Mouse (Mus musculus) spleen, adult 12 weeks (tissue): Measurements from ENCODE around the gene Tex37.
A peak's percentile ranks its signal among the peaks of the same experiment; 100 is the strongest.

Source experiments
- DNase-seq: peaks from one replicate; pipeline ENCODE4 v3.0.0; 2022; ENCODE audit warnings: low spot score

Tex37 gene

GRCm38 (mm10) chr6:70880714-70881304 is 37.9 kb downstream of the Tex37 start:
- peak; percentile 66 for DNase-seq

- DNase-seq: no peak
These were observed 43.7 kb downstream of the Tex37 start for GRCm38 (mm10) chr6:70875017-70875416.

- no peak for DNase-seq
These were observed 44.5 kb downstream of the Tex37 start for GRCm38 (mm10) chr6:70874035-70874775.

DNA sequence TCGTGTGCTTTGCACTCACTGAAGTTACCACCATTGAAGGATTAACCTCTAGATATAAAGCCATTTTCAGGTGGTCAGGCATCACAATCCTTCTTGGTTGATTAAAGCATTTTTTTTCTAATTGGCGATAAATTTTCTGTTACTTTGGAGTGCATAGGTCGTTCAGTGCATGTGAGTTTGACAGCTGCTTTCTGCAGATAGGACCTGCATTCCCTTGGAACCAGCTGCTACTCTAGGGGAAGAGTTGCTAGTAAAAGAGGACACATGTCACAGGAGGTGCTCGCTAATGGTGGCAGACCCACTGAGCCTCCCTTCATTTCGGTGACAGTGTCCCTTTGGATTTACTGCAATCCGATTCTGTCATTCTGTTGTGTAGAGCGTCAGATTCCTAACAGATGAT is 46.2 kb downstream of the Tex37 start:
- DNase-seq: no peak

DNA sequence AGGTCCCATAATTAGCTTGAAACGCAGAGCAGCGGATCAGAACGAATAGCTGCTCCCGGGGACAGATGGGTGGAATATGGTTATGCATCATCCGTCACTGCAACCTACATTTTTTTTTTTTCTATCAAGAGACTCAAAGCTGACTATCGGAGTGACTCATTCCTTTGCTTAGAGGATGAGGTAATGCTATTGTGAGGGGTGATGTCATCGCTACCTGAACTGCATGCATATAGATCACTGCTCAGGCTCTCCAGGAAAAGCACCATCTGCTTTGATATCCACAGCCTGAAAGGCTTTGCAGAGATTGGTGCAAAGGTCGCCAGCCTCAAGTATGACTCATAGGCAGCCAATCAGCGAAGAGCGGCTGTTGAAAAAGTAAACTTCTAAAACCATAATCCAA is 46.6 kb downstream of the Tex37 start:
- DNase-seq: no peak

DNA sequence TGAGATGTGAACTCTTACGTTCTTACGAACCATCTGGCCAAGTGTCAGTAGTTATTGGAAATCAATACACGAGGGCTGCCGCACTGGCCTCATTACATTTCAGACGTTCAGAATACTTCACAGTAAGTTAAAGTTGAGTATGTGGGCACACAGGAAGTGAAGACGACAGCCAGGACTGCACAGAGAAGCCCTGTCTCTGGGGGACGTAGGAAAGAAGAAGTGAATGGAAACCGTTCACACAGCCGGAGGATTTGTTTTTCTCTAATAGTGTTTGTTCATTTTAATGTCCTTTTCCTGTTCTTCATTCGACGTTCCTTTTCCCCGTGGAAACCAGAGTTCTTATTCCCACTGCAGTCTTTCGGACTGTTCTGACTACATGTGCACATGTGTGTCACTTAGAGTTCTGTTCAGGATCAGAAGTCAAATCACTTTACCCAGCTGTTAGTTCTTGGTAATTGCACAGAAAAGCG is 47.2 kb downstream of the Tex37 start:
- DNase-seq: no peak

DNA sequence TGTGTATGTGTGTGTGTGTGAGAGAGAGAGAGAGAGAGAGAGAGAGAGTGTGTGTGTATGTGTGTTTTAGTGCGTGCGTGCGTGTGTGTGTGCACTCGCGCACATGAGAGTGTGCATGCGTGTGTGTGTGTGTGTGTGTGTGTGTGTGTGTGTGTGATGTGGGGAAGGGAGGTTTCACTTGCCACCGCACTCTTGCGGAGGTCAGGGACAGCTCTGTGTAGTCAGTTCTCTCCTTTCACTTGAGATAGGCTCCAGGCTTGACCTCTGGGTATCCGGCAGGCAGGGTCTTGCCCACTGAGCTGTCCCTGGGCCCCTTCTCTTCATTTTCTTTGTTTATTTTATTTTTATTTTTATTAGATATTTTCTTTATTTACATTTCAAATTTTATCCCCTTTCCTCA is 51.4 kb downstream of the Tex37 start:
- DNase-seq: no peak

GRCm38 (mm10) chr6:70866761-70867160 is 52.0 kb downstream of the Tex37 start:
- DNase-seq: no peak

- DNase-seq: no peak
These were observed 54.4 kb downstream of the Tex37 start for GRCm38 (mm10) chr6:70864285-70864684.
